Mouse (Mus musculus): Measurements from ENCODE around the gene Clrn1. TPM values are rescaled to one million over a fixed set of nuclear protein-coding genes. Genes with fewer than 3 reads are reported as not detected.

Gene Clrn1
- polyA plus RNA-seq, 1 experiment from 2014 or later: not detected

DNA sequence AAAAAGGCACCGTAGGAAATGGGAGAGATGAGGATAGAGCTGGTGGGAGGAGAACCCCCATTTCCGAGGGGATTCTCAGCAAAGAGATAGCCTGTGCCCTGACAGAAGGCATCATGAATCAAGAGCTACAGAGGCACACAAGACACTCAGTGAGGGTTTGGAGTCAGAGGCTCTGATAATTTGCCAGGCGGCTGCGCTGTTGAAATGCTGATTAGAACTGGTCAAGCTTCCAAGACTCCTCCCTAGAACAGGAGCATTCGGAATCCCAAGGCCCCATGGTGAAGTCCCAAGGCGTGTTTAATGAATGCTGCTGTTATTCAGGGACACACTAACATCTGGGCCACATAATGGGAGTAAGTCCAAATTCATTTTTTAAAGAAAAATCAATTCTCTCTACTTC lies 67.8 kb downstream of the Clrn1 start:
- Histone ChIP-seq H3K27me3 (replicated peaks; ENCODE audit: control insufficient read depth, insufficient read depth, low read length) (no peaks in the 10 kb centered on the region), H3K36me3 (ENCODE audit: control insufficient read depth, insufficient read depth, low read length) (no peaks in the 10 kb centered on the region), H3K27ac (ENCODE audit: low read length) (no peak overlapping the region), H3K9ac (ENCODE audit: low read depth, low read length) (no peak overlapping the region), H3K4me1 (ENCODE audit: control insufficient read depth, insufficient read depth, low read length) (no peaks in the 10 kb centered on the region), H3K4me2 (ENCODE audit: low read depth, low read length) (no peak overlapping the region), H3K9me3 (ENCODE audit: control insufficient read depth, low read length) (no peaks in the 10 kb centered on the region), H3K4me3 (ENCODE audit: low read length) (no peak overlapping the region)
- ATAC-seq: no peak
- WGBS: 58% methylated on average over 6 of the region's 6 CpGs

DNA sequence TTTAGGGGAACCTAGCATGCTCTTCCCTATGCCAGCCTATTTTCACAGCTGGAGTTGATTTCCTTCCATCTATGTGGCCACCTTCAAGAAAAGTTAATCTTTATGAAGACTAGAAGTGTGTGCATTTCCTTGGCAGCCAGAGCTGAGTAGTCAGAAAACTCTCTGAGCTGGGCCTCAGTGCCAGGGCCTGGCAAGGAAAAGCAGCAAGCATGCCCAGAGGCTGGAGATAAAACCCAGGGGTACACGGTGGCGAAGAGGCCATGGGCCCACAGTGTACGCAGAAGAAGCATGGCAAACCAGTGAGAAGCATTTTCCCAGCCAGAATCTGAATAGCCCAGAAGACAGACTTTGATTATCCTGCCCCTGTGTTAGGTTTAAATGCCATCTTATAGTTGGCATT lies 70.9 kb downstream of the Clrn1 start:
- Histone ChIP-seq H3K9ac (ENCODE audit: low read depth, low read length) (no peak overlapping the region), H3K4me3 (ENCODE audit: low read length) (no peak overlapping the region), H3K27me3 (replicated peaks; ENCODE audit: control insufficient read depth, insufficient read depth, low read length) (no peaks in the 10 kb centered on the region), H3K4me2 (ENCODE audit: low read depth, low read length) (no peak overlapping the region), H3K36me3 (ENCODE audit: control insufficient read depth, insufficient read depth, low read length) (no peaks in the 10 kb centered on the region), H3K27ac (ENCODE audit: low read length) (no peak overlapping the region), H3K4me1 (ENCODE audit: control insufficient read depth, insufficient read depth, low read length) (no peaks in the 10 kb centered on the region), H3K9me3 (ENCODE audit: control insufficient read depth, low read length) (no peaks in the 10 kb centered on the region)
- no peak for ATAC-seq
- WGBS: 85% methylated on average over 3 of the region's 3 CpGs

DNA sequence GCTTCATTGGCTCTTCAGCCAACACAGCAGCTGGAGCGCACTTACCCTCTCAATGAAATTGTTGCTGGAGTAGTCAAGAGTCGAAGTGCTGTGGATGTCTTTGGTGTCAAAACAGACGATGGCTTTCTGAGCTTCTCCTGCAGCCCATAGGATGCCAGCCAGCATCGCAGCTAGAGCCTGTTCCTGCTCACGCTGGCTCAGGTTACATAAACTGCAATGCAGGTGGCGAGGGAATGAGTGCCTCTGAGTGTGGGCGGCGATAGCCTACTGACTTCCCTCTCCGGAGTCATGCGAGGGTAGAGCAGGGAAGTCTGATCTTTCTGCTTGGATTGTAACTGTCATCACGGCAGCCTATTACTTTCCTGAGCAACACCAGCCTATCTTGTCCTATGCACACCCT lies 74.8 kb downstream of the Clrn1 start:
- ATAC-seq: no peak
- WGBS: 44% methylated on average over 11 of the region's 11 CpGs
- Histone ChIP-seq H3K9me3 (ENCODE audit: control insufficient read depth, low read length) (no peaks in the 10 kb centered on the region), H3K27ac (ENCODE audit: low read length) (no peak overlapping the region), H3K4me1 (ENCODE audit: control insufficient read depth, insufficient read depth, low read length) (no peaks in the 10 kb centered on the region), H3K9ac (ENCODE audit: low read depth, low read length) (no peak overlapping the region), H3K4me2 (ENCODE audit: low read depth, low read length) (no peak overlapping the region), H3K4me3 (ENCODE audit: low read length) (no peak overlapping the region), H3K27me3 (replicated peaks; ENCODE audit: control insufficient read depth, insufficient read depth, low read length) (no peaks in the 10 kb centered on the region), H3K36me3 (ENCODE audit: control insufficient read depth, insufficient read depth, low read length) (no peaks in the 10 kb centered on the region)

GRCm38 (mm10) chr3:58809111-58809915 lies 75.8 kb downstream of the Clrn1 start:
- no peaks in the 10 kb centered on the region for H3K27me3 ChIP-seq (replicated peaks; ENCODE audit: control insufficient read depth, insufficient read depth, low read length)

GRCm38 (mm10) chr3:58808636-58809035 lies 76.5 kb downstream of the Clrn1 start:
- no peak for ATAC-seq
- Histone ChIP-seq H3K27ac (ENCODE audit: low read length) (no peak overlapping the region), H3K4me1 (ENCODE audit: control insufficient read depth, insufficient read depth, low read length) (no peaks in the 10 kb centered on the region), H3K4me2 (ENCODE audit: low read depth, low read length) (no peak overlapping the region), H3K9ac (ENCODE audit: low read depth, low read length) (no peak overlapping the region), H3K9me3 (ENCODE audit: control insufficient read depth, low read length) (no peaks in the 10 kb centered on the region), H3K4me3 (ENCODE audit: low read length) (no peak overlapping the region), H3K27me3 (replicated peaks; ENCODE audit: control insufficient read depth, insufficient read depth, low read length) (no peaks in the 10 kb centered on the region), H3K36me3 (ENCODE audit: control insufficient read depth, insufficient read depth, low read length) (no peaks in the 10 kb centered on the region)
- 89% methylated on average over 5 of the region's 5 CpGs for WGBS

More at GRCm38 (mm10) chr3:58809111-58809915, 75.8 kb downstream of the Clrn1 start:
- H3K4me2 ChIP-seq (ENCODE audit: low read depth, low read length): no peak overlapping the region
- no peak overlapping the region for H3K27ac ChIP-seq (ENCODE audit: low read length)
- no peaks in the 10 kb centered on the region for H3K36me3 ChIP-seq (ENCODE audit: control insufficient read depth, insufficient read depth, low read length)
- no peak for ATAC-seq
- H3K4me3 ChIP-seq (ENCODE audit: low read length): no peak overlapping the region
- no peak overlapping the region for H3K9ac ChIP-seq (ENCODE audit: low read depth, low read length)
- WGBS: 62% methylated on average over 12 of the region's 12 CpGs
- no peaks in the 10 kb centered on the region for H3K9me3 ChIP-seq (ENCODE audit: control insufficient read depth, low read length)
- no peaks in the 10 kb centered on the region for H3K4me1 ChIP-seq (ENCODE audit: control insufficient read depth, insufficient read depth, low read length)

GRCm38 (mm10) chr3:58804745-58805144 lies 80.4 kb downstream of the Clrn1 start:
- no peaks in the 10 kb centered on the region for H3K9me3 ChIP-seq (ENCODE audit: control insufficient read depth, low read length)
- H3K4me1 ChIP-seq (ENCODE audit: control insufficient read depth, insufficient read depth, low read length): no peaks in the 10 kb centered on the region
- H3K4me3 ChIP-seq (ENCODE audit: low read length): no peak overlapping the region
- H3K9ac ChIP-seq (ENCODE audit: low read depth, low read length): no peak overlapping the region
- 89% methylated on average over 6 of the region's 6 CpGs for WGBS
- H3K27ac ChIP-seq (ENCODE audit: low read length): no peak overlapping the region
- H3K4me2 ChIP-seq (ENCODE audit: low read depth, low read length): no peak overlapping the region
- no peaks in the 10 kb centered on the region for H3K36me3 ChIP-seq (ENCODE audit: control insufficient read depth, insufficient read depth, low read length)
- ATAC-seq: no peak
- no peaks in the 10 kb centered on the region for H3K27me3 ChIP-seq (replicated peaks; ENCODE audit: control insufficient read depth, insufficient read depth, low read length)

- Histone ChIP-seq H3K4me1 (ENCODE audit: control insufficient read depth, insufficient read depth, low read length) (no peaks in the 10 kb centered on the region), H3K9ac (ENCODE audit: low read depth, low read length) (no peak overlapping the region), H3K27ac (ENCODE audit: low read length) (no peak overlapping the region), H3K4me2 (ENCODE audit: low read depth, low read length) (no peak overlapping the region), H3K4me3 (ENCODE audit: low read length) (no peak overlapping the region), H3K36me3 (ENCODE audit: control insufficient read depth, insufficient read depth, low read length) (no peaks in the 10 kb centered on the region), H3K9me3 (ENCODE audit: control insufficient read depth, low read length) (no peaks in the 10 kb centered on the region), H3K27me3 (replicated peaks; ENCODE audit: control insufficient read depth, insufficient read depth, low read length) (no peaks in the 10 kb centered on the region)
- ATAC-seq: no peak
- 77% methylated on average over 4 of the region's 4 CpGs for WGBS
These were observed 86.5 kb downstream of the Clrn1 start for GRCm38 (mm10) chr3:58798676-58799075.

DNA sequence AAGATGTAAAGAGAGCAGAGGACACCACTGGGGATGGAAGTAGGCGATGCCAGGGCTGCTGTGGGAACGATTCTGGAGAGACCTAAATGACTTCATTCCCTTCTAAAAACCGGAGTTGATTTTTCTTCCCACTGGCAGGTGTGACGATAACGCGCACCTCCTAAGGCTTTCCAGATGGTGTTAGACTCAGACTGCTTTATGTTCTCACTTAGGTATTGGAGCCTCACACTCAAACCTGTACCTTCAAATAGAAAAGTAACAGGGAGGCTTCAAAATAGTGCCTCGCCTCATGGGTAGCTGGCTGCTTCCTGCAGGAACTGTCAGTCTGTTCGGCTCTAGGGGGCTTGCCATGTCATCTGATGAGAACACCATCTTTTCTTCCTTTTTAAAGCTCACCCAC lies 86.9 kb downstream of the Clrn1 start:
- ATAC-seq: no peak
- Histone ChIP-seq H3K27me3 (replicated peaks; ENCODE audit: control insufficient read depth, insufficient read depth, low read length) (no peaks in the 10 kb centered on the region), H3K27ac (ENCODE audit: low read length) (no peak overlapping the region), H3K36me3 (ENCODE audit: control insufficient read depth, insufficient read depth, low read length) (no peaks in the 10 kb centered on the region), H3K9me3 (ENCODE audit: control insufficient read depth, low read length) (no peaks in the 10 kb centered on the region), H3K9ac (ENCODE audit: low read depth, low read length) (no peak overlapping the region), H3K4me3 (ENCODE audit: low read length) (no peak overlapping the region), H3K4me2 (ENCODE audit: low read depth, low read length) (no peak overlapping the region), H3K4me1 (ENCODE audit: control insufficient read depth, insufficient read depth, low read length) (no peaks in the 10 kb centered on the region)
- 81% methylated on average over 8 of the region's 8 CpGs for WGBS

Measured in intestine, embryonic 16.5 days (tissue).